Mouse (Mus musculus): Measurements from ENCODE around the gene Plekha7. TPM values are rescaled to one million over a fixed set of nuclear protein-coding genes. Genes with fewer than 3 reads are reported as not detected.

The Plekha7 gene
- 1 to 10 TPM in 1 of 2 experiments, under 1 TPM in 1; 0.95 to 2.3 TPM for total RNA-seq (2021)
- long read RNA-seq, experiment 1: 0 reads
- long read RNA-seq, experiment 2, partial matches to known transcripts: 0 of 4 reads
- long read RNA-seq, experiment 2, other reads (novel, unspliced or antisense): 3 of 4 reads

GRCm38 (mm10) chr7:116307871-116308631 is at the start of gene Plekha7:
TSS of gene Plekha7 (minus strand) at chr7:116308376.
- DNase-seq: no peak
- intact Hi-C loops (cut with DNase I; ENCODE audit: low total_unique reads): loop anchor here (5.0 kb wide), 1 partner anchor 61 kb away; no protein-coding TSS in a partner anchor

DNA sequence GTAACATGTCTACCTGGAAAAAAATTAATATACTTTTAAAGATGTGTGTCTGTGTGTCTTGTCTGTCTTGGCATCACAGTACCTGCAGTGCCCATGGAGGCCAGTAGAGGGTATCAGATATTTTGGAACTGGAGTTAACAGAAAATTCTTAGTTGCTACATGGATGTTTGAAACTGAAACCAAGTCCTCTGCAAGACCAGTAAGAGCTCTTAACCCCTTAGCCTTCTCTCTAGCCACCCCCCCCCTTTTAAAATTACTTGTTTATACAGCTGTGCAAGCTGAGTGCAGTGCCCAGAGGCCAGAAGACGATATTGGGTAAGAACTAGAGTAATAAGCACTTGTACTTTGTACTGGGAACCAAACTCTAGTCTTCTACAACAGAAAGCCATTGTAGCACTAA is 28.1 kb upstream of the Plekha7 start:
- intact Hi-C loops (cut with DNase I; ENCODE audit: low total_unique reads): no loop called here
- DNase-seq: peak; percentile 45

- intact Hi-C loops (cut with DNase I; ENCODE audit: low total_unique reads): no loop called here
- no peak for DNase-seq
Observed at GRCm38 (mm10) chr7:116335133-116335532, 27.0 kb upstream of the Plekha7 start.

- DNase-seq: no peak
- intact Hi-C loops (cut with DNase I; ENCODE audit: low total_unique reads): no loop called here
Observed at GRCm38 (mm10) chr7:116334669-116335038, 26.5 kb upstream of the Plekha7 start.

- peak; percentile 98 for DNase-seq
Observed at GRCm38 (mm10) chr7:116333713-116334668, 25.8 kb upstream of the Plekha7 start, which contains the start of gene Rps13. TSS of gene Rps13 (minus strand) at chr7:116334195.

DNA sequence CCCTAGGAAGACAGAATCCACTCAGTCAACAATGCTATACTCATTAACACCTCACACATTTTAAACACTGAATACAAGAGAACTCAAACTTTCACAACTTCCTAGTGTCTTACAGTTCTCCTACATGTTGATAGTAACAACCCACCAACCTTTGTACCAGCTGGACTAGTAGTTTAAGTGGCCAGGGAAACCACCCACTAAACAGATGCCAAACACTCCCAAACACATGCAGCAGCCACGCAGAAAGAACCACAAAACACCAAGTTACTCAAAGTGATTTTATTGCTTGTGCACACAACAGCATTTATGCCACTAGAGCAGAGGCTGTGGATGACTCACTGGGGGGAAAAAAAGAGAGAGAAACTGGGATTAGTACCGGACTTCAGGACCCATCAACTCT is 23.1 kb upstream of the Plekha7 start:
- intact Hi-C loops (cut with DNase I; ENCODE audit: low total_unique reads): no loop called here
- DNase-seq: no peak

More at GRCm38 (mm10) chr7:116333713-116334668, 25.8 kb upstream of the Plekha7 start, which contains the start of gene Rps13:
- intact Hi-C loops (cut with DNase I; ENCODE audit: low total_unique reads): no loop called here

- no peak for DNase-seq
Observed at GRCm38 (mm10) chr7:116329858-116330257, 21.7 kb upstream of the Plekha7 start.

GRCm38 (mm10) chr7:116328777-116329176 is 20.6 kb upstream of the Plekha7 start:
- intact Hi-C loops (cut with DNase I; ENCODE audit: low total_unique reads): loop anchor here (10.0 kb wide), 1 partner anchor 174 kb away; no protein-coding TSS in a partner anchor
- DNase-seq: no peak

More at GRCm38 (mm10) chr7:116329858-116330257, 21.7 kb upstream of the Plekha7 start:
- intact Hi-C loops (cut with DNase I; ENCODE audit: low total_unique reads): loop anchor here (10.0 kb wide), 1 partner anchor 175 kb away; no protein-coding TSS in a partner anchor

- intact Hi-C loops (cut with DNase I; ENCODE audit: low total_unique reads): loop anchor here (10.0 kb wide), 1 partner anchor 173 kb away; no protein-coding TSS in a partner anchor
- DNase-seq: no peak
Observed at GRCm38 (mm10) chr7:116327901-116328300, 19.7 kb upstream of the Plekha7 start.

GRCm38 (mm10) chr7:116323331-116323964 is 15.3 kb upstream of the Plekha7 start:
- intact Hi-C loops (cut with DNase I; ENCODE audit: low total_unique reads): loop anchor here (2.0 to 10.0 kb wide), 2 partner anchors 79 to 169 kb away; no protein-coding TSS in a partner anchor
- peak; percentile 66 for DNase-seq

GRCm38 (mm10) chr7:116309456-116309855 is 1.3 kb upstream of the Plekha7 start:
- no peak for DNase-seq
- intact Hi-C loops (cut with DNase I; ENCODE audit: low total_unique reads): loop anchor here (5.0 kb wide), 1 partner anchor 62 kb away; no protein-coding TSS in a partner anchor

- intact Hi-C loops (cut with DNase I; ENCODE audit: low total_unique reads): loop anchor here (5.0 kb wide), 1 partner anchor 61 kb away; no protein-coding TSS in a partner anchor
- no peak for DNase-seq
Observed at GRCm38 (mm10) chr7:116308632-116308991, 436 bp upstream of the Plekha7 start.

DNA sequence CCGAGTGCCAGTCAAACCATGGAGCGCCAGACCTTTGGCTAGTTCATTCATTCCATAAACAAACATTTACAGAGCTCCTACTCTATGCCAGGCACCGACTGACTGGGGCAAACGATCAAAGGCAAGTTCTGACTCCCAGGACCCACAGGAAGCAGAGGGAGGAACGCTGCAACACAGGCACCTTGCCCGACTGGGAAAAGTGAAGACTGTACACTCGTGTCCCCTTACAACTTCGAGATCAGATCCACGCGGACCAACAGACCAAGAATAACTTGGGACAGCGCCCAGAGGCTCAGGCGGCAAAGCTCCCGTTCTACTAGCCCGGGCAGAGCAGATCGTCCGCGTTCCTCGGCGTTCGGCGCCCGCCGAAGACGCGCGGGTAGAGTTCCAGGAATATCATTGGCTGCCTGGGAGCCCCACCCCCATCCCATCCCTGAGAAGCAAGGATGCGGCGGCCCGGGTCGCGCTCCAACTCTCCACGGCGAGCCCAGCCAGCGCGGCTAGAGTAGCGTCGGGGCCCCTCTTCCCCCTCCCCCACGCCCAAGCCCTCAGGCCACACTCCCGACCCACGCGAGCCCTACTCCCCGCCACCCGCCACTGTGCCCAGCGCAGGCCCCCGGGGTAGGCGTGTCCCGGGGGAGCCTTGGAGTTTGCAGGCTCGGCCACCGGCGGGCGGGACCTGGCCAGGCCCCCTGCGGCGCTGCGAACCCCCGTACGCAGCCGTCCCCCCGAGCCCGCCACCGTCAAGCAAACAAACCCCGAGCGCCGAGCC is 891 bp downstream of the Plekha7 start:
- intact Hi-C loops (cut with DNase I; ENCODE audit: low total_unique reads): loop anchor here (5.0 kb wide), 1 partner anchor 60 kb away; no protein-coding TSS in a partner anchor
- peak; percentile 68 for DNase-seq

DNA sequence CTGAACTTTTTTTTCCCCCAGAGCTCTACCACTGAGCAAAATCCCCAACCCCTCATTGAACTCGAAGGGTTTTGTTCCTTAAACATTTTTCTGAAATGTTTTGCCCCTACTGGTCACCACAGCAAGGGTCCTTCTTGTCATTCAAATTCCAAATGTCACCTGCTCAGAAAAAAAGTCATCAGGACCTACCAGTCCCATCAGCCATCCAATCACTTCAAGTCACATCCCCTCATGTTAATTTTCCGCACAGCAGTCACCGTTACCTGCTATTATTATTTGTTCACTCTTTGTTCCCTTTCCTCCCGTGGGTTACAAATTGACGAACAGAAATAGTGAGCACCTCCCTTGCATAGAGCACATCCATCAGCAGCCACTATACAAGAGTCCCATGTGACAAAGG is 1.6 kb downstream of the Plekha7 start:
- DNase-seq: no peak
- intact Hi-C loops (cut with DNase I; ENCODE audit: low total_unique reads): loop anchor here (5.0 kb wide), 1 partner anchor 59 kb away; no protein-coding TSS in a partner anchor

GRCm38 (mm10) chr7:116301661-116302311 is 6.4 kb downstream of the Plekha7 start:
- intact Hi-C loops (cut with DNase I; ENCODE audit: low total_unique reads): no loop called here
- DNase-seq: peak; percentile 60

GRCm38 (mm10) chr7:116301144-116301543 is 7.0 kb downstream of the Plekha7 start:
- intact Hi-C loops (cut with DNase I; ENCODE audit: low total_unique reads): no loop called here
- DNase-seq: no peak

GRCm38 (mm10) chr7:116298851-116299250 is 9.3 kb downstream of the Plekha7 start:
- intact Hi-C loops (cut with DNase I; ENCODE audit: low total_unique reads): no loop called here
- DNase-seq: no peak

DNA sequence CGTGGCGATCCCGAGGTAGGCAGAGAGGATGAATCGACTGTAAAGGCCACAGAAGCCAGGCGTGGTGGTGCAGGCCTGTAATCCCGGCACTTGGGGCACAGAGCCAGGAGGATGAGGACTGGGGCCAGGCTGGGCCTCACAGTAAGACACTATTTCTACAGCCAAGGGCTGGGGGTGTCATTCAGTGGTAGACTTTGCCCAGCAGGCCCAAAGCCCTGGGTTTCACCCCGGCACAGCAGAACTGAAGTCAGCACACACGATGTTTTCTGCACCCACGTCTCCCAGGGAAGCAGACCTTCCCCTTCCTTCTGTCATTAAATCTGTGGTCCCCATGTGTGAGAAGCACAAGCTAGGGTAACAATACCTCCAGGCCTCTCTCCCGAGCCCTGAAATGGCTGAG is 9.8 kb downstream of the Plekha7 start:
- DNase-seq: no peak
- intact Hi-C loops (cut with DNase I; ENCODE audit: low total_unique reads): no loop called here
